Mouse (Mus musculus) embryonic fibroblast, embryonic 13.5 days (primary cell): ENCODE measurements around the gene Coro7. TPM values are rescaled to one million over a fixed set of nuclear protein-coding genes. Genes with fewer than 3 reads are reported as not detected.
"Not testable (repeated sequence)": the region's sequence is repeated elsewhere in the genome, so short reads cannot be mapped to it uniquely, and the experiment has no call there.

Source experiments
- H3K27ac ChIP-seq: 2 replicates; pipeline ENCODE4 v1.5.1; 2012; ENCODE audit warnings: low read length, control low read depth, inconsistent platforms; ENCODE audit not compliant: insufficient read depth
- H3K4me1 ChIP-seq: 2 replicates; pipeline ENCODE4 v1.6.1; 2011; ENCODE audit warnings: low read length; ENCODE audit not compliant: control insufficient read depth, insufficient read depth
- H3K4me3 ChIP-seq: 2 replicates; pipeline ENCODE4 v1.5.1; 2011; ENCODE audit warnings: mild to moderate bottlenecking, control low read depth, low read length; ENCODE audit not compliant: insufficient read depth
- CTCF ChIP-seq: IDR thresholded peaks from 2 replicates; pipeline ENCODE4 v1.5.1; 2011; ENCODE audit warnings: mild to moderate bottlenecking, control low read depth, low read length, moderate library complexity, borderline replicate concordance; ENCODE audit not compliant: insufficient read depth
- POLR2A ChIP-seq: IDR thresholded peaks from 2 replicates; pipeline ENCODE4 v1.6.1; 2011; ENCODE audit warnings: low read depth, mild to moderate bottlenecking, control low read depth, low read length, moderate library complexity
- polyA plus RNA-seq: library from polyadenylated mRNA; stranded (reverse); fragments of >200 nt; gene quantifications from 2 replicates; pipeline ENCODE4 v1.2.4, GENCODE M21; 2011; ENCODE audit warnings: low read depth; ENCODE audit not compliant: missing spikeins, insufficient read length

Coro7 gene
- polyA plus RNA-seq, 1 experiment: 23.3 TPM

- H3K27ac ChIP-seq: peak overlapping the region; percentile 98
- peak overlapping the region; percentile 94 for H3K4me3 ChIP-seq
- H3K4me1 ChIP-seq: peaks cover 11% of the 10 kb centered on the region
- peak; percentile 13; the same call in 1 of the 2 replicates for TF ChIP-seq POLR2A
- TF ChIP-seq CTCF: no peak
Measured at GRCm38 (mm10) chr16:4682628-4683179, 3.1 kb upstream of the Coro7 start.

GRCm38 (mm10) chr16:4680922-4681455 is 1.4 kb upstream of the Coro7 start:
- H3K4me3 ChIP-seq, H3K27ac ChIP-seq: not testable (repeated sequence)
- peaks cover 11% of the 10 kb centered on the region for H3K4me1 ChIP-seq

- Histone ChIP-seq H3K4me1 (0 out of 2 replicates have a peak, but pooled peaks cover 5% of the 10 kb centered on the region), H3K4me3 (peak overlapping the region; percentile 86), H3K27ac (no peak overlapping the region)
- TF ChIP-seq CTCF: no peak
- no peak for TF ChIP-seq POLR2A
Measured at GRCm38 (mm10) chr16:4678080-4678479, 1.5 kb downstream of the Coro7 start.

- no peak for TF ChIP-seq POLR2A
- TF ChIP-seq CTCF: no peak
- Histone ChIP-seq H3K4me3 (no peak overlapping the region), H3K27ac (no peak overlapping the region), H3K4me1 (no peaks in the 10 kb centered on the region)
Measured at GRCm38 (mm10) chr16:4676836-4677235, 2.7 kb downstream of the Coro7 start.

GRCm38 (mm10) chr16:4674091-4674490 is 5.5 kb downstream of the Coro7 start:
- no peak overlapping the region for H3K27ac ChIP-seq
- H3K4me1 ChIP-seq: no peaks in the 10 kb centered on the region
- TF ChIP-seq CTCF (no peak), POLR2A (no peak)

GRCm38 (mm10) chr16:4670317-4670716 is 9.3 kb downstream of the Coro7 start:
- Histone ChIP-seq H3K4me1 (no peaks in the 10 kb centered on the region), H3K4me3 (no peak overlapping the region), H3K27ac (no peak overlapping the region)
- TF ChIP-seq POLR2A: no peak
- no peak for TF ChIP-seq CTCF

More at GRCm38 (mm10) chr16:4674091-4674490, 5.5 kb downstream of the Coro7 start:
- no peak overlapping the region for H3K4me3 ChIP-seq

GRCm38 (mm10) chr16:4667190-4667808 is 12.3 kb downstream of the Coro7 start:
- peak; percentile 89 for TF ChIP-seq CTCF
- no peak for TF ChIP-seq POLR2A
- Histone ChIP-seq H3K4me1 (no peaks in the 10 kb centered on the region), H3K27ac (no peak overlapping the region), H3K4me3 (no peak overlapping the region)

- Histone ChIP-seq H3K27ac (no peak overlapping the region), H3K4me3 (no peak overlapping the region), H3K4me1 (peaks cover 3% of the 10 kb centered on the region; the same call in 1 of the 2 replicates)
- no peak for TF ChIP-seq POLR2A
- no peak for TF ChIP-seq CTCF
Measured at GRCm38 (mm10) chr16:4665726-4666125, 13.9 kb downstream of the Coro7 start.

GRCm38 (mm10) chr16:4663806-4664205 is 15.8 kb downstream of the Coro7 start:
- no peak overlapping the region for H3K27ac ChIP-seq
- H3K4me3 ChIP-seq: no peak overlapping the region
- TF ChIP-seq CTCF (no peak), POLR2A (no peak)
- H3K4me1 ChIP-seq: peaks cover 7% of the 10 kb centered on the region; the same call in 1 of the 2 replicates

- H3K27ac ChIP-seq: no peak overlapping the region
Measured at GRCm38 (mm10) chr16:4661605-4662004, 18.0 kb downstream of the Coro7 start.

More at GRCm38 (mm10) chr16:4661605-4662004, 18.0 kb downstream of the Coro7 start:
- H3K4me3 ChIP-seq: no peak overlapping the region
- peaks cover 9% of the 10 kb centered on the region; the same call in 1 of the 2 replicates for H3K4me1 ChIP-seq
- TF ChIP-seq CTCF: no peak
- TF ChIP-seq POLR2A: no peak
